Mouse (Mus musculus) forebrain, embryonic 11.5 days (tissue): Measurements from ENCODE around the gene Gm10717. TPM values are rescaled to one million over a fixed set of nuclear protein-coding genes. Genes with fewer than 3 reads are reported as not detected.
A peak's percentile ranks its signal among the peaks of the same experiment; 100 is the strongest.
"Not testable (repeated sequence)": the region's sequence is repeated elsewhere in the genome, so short reads cannot be mapped to it uniquely, and the experiment has no call there.

ENCODE experiments used
- ATAC-seq: fragments of 200-750 bp; cut with Nextera tagmentation; replicated peaks from 2 replicates; pipeline ENCODE4 v1.8.0; 2017; ENCODE audit warnings: moderate TSS enrichment; ENCODE audit not compliant: low FRiP score
- DNase-seq: peaks from one replicate; pipeline ENCODE4 v3.0.0-alpha.2; 2017; ENCODE audit warnings: low spot score
- H3K27ac ChIP-seq: fragments of 300-500 bp; sonication (generic); 2 replicates; pipeline ENCODE4 v1.5.1; 2014; ENCODE audit warnings: low read depth, low read length
- H3K27me3 ChIP-seq: fragments of 300-500 bp; sonication (generic); 2 replicates; pipeline ENCODE4 v1.6.1; 2014; ENCODE audit warnings: mild to moderate bottlenecking, low read length, mixed read lengths; ENCODE audit not compliant: control insufficient read depth, insufficient read depth
- H3K36me3 ChIP-seq: fragments of 300-500 bp; sonication (generic); 2 replicates; pipeline ENCODE4 v1.6.1; 2014; ENCODE audit warnings: mild to moderate bottlenecking, low read length, moderate library complexity, mixed read lengths; ENCODE audit not compliant: control insufficient read depth, insufficient read depth
- H3K4me1 ChIP-seq: fragments of 300-500 bp; sonication (generic); replicated peaks from 2 replicates; pipeline ENCODE4 v1.6.1; 2014; ENCODE audit warnings: low read length, mixed read lengths; ENCODE audit not compliant: control insufficient read depth, insufficient read depth
- H3K4me2 ChIP-seq: fragments of 300-500 bp; sonication (generic); 2 replicates; pipeline ENCODE4 v1.6.1; 2014; ENCODE audit warnings: low read depth, mild to moderate bottlenecking, low read length, moderate library complexity, mixed read lengths; ENCODE audit not compliant: severe bottlenecking
- H3K4me3 ChIP-seq: fragments of 300-500 bp; sonication (generic); 2 replicates; pipeline ENCODE4 v1.5.1; 2014; ENCODE audit warnings: low read depth, low read length
- H3K9ac ChIP-seq: fragments of 300-500 bp; sonication (generic); 2 replicates; pipeline ENCODE4 v1.6.1; 2014; ENCODE audit warnings: low read length
- H3K9me3 ChIP-seq: fragments of 300-500 bp; sonication (generic); 2 replicates; pipeline ENCODE4 v1.6.1; 2016; ENCODE audit warnings: low read length, mixed read lengths; ENCODE audit not compliant: control insufficient read depth
- WGBS: fragments of 180-500 bp; shearing (Covaris S2); extraction: QIAGEN DNeasy Blood & Tissue Kit; methylation state at CpG from one replicate; pipeline ENCODE4 v1.1.7; 2014; 5-methylcytosine and 5-hydroxymethylcytosine counted together
- polyA plus RNA-seq: library from polyadenylated mRNA; unstranded; fragments of >200 nt; fragmentation: Nextera tagmentation; extraction: Ambion mirVana; gene quantifications from 2 replicates; pipeline ENCODE4 v1.2.1, GENCODE M21; 2014

Gene Gm10717
- polyA plus RNA-seq, result not detected in 2 replicates

DNA sequence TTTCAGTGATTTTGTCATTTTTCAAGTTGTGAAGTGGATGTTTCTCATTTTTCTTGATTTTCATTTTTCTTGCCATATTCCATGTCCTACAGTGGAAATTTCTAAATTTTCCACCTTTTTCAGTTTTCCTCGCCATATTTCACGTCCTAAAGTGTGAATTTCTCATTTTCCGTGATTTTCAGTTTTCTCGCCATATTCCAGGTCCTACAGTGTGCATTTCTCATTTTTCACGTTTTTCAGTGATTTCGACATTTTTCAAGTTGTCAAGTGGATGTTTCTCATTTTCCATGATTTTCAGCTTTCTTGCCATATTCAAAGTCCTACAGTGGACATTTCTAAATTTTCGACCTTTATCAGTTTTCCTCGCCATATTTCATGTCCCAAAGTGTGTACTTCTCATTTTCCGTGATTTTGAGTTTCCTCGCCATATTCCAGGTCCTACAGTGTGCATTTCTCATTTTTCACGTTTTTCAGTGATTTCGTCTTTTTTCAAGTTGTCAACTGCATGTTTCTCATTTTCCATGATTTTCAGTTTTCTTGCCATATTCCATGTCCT lies at the start of gene Gm10717:
TSS of gene Gm10717 (plus strand) at position 506 of the 556 bp plus-strand sequence.
- H3K36me3 ChIP-seq, DNase-seq, H3K27me3 ChIP-seq, H3K4me1 ChIP-seq, H3K9me3 ChIP-seq, H3K9ac ChIP-seq, H3K4me2 ChIP-seq, H3K27ac ChIP-seq, H3K4me3 ChIP-seq, ATAC-seq: not testable (repeated sequence)
- 68% methylated on average over 12 of the region's 12 CpGs for WGBS

DNA sequence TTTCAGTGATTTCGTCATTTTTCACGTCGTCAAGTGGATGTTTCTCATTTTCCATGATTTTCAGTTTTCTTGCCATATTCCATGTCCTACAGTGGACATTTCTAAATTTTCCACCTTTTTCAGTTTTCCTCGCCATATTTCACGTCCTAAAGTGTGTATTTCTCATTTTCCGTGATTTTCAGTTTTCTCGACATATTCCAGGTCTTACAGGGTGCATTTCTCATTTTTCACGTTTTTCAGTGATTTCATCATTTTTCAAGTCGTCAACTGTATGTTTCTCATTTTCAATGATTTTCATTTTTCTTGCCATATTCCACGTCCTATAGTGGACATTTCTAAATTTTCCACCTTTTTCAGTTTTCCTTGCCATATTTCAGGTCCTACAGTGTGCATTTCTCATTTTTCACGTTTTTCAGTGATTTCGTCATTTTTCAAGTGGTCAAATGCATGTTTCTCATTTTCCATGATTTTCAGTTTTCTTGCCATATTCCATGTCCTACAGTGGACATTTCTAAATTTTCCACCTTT lies 24.7 kb upstream of the Gm10717 start, which contains the start of gene Gm10722:
TSS of gene Gm10722 (plus strand) at position 478 of the 528 bp plus-strand sequence.
- WGBS, result 66% methylated on average over 12 of the region's 12 CpGs
- H3K36me3 ChIP-seq, H3K4me2 ChIP-seq, H3K9ac ChIP-seq, H3K9me3 ChIP-seq, H3K4me1 ChIP-seq, H3K27me3 ChIP-seq, H3K27ac ChIP-seq, ATAC-seq, H3K4me3 ChIP-seq: not testable (repeated sequence)
- peak; percentile 47 for DNase-seq

DNA sequence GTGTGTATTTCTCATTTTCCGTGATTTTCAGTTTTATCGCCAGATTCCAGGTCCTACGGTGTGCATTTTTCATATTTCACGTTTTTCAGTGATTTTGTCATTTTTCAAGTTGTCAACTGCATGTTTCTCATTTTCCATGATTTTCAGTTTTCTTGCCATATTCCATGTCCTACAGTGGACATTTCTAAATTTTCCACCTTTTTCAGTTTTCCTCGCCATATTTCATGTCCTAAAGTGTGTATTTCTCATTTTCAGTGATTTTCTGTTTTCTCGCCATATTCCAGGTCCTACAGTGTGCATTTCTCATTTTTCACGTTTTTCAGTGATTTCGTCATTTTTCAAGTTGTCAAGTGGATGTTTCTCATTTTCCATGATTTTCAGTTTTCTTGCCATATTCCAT lies 24.2 kb upstream of the Gm10717 start:
- H3K4me2 ChIP-seq, H3K9ac ChIP-seq, H3K9me3 ChIP-seq, H3K27me3 ChIP-seq, H3K27ac ChIP-seq, ATAC-seq, H3K4me1 ChIP-seq, H3K4me3 ChIP-seq, DNase-seq, H3K36me3 ChIP-seq: not testable (repeated sequence)
- WGBS, result 66% methylated on average over 8 of the region's 8 CpGs

DNA sequence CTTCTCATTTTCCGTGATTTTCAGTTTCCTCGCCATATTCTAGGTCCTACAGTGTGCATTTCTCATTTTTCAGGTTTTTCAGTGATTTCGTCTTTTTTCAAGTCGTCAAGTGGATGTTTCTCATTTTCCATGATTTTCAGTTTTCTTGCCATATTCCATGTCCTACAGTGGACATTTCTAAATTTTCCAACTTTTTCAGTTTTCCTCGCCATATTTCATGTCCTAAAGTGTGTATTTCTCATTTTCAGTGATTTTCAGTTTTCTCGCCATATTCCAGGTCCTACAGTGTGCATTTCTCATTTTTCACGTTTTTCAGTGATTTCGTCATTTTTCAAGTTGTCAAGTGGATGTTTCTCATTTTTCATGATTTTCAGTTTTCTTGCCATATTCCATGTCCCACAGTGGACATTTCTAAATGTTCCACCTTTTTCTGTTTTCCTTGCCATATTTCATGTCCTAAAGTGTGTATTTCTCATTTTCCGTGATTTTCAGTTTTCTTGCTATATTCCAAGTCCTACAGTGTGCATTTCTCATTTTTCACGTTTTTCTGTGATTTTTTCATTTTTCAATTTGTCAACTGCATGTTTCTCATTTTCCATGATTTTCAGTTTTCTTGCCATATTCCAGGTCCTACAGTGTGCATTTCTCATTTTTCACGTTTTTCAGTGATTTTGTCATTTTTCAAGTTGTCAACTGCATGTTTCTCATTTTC lies 23.1 kb upstream of the Gm10717 start:
- not testable (repeated sequence) for H3K36me3 ChIP-seq, H3K4me2 ChIP-seq, H3K27ac ChIP-seq, H3K9me3 ChIP-seq, H3K4me1 ChIP-seq, H3K9ac ChIP-seq, H3K4me3 ChIP-seq, H3K27me3 ChIP-seq
- DNase-seq (peak; percentile 38), ATAC-seq (peak; percentile 87)
- 51% methylated on average over 8 of the region's 11 CpGs for WGBS

DNA sequence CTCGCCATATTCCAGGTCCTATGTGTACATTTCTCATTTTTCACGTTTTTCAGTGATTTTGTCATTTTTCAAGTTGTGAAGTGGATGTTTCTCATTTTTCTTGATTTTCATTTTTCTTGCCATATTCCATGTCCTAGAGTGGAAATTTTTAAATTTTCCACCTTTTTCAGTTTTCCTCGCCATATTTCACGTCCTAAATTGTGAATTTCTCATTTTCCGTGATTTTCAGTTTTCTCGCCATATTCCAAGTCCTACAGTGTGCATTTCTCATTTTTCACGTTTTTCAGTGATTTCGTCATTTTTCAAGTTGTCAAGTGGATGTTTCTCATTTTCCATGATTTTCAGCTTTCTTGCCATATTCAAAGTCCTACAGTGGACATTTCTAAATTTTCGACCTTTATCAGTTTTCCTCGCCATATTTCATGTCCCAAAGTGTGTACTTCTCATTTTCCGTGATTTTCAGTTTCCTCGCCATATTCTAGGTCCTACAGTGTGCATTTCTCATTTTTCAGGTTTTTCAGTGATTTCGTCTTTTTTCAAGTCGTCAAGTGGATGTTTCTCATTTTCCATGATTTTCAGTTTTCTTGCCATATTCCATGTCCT lies 22.3 kb upstream of the Gm10717 start, which contains the start of gene Gm11168:
TSS of gene Gm11168 (plus strand) at position 553 of the 603 bp plus-strand sequence.
- not testable (repeated sequence) for H3K4me3 ChIP-seq, H3K4me2 ChIP-seq, DNase-seq, H3K9ac ChIP-seq, H3K36me3 ChIP-seq, ATAC-seq, H3K4me1 ChIP-seq, H3K27ac ChIP-seq, H3K9me3 ChIP-seq, H3K27me3 ChIP-seq
- 69% methylated on average over 6 of the region's 14 CpGs for WGBS

DNA sequence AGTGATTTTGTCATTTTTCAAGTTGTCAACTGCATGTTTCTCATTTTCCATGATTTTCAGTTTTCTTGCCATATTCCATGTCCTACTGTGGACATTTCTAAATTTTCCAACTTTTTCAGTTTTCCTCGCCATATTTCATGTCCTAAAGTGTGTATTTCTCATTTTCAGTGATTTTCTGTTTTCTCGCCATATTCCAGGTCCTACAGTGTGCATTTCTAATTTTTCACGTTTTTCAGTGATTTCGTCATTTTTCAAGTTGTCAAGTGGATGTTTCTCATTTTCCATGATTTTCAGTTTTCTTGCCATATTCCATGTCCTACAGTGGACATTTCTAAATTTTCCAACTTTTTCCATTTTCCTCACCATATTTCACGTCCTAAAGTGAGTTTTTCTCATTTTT lies 19.0 kb upstream of the Gm10717 start:
- not testable (repeated sequence) for H3K9me3 ChIP-seq, H3K4me1 ChIP-seq, H3K27me3 ChIP-seq, H3K4me3 ChIP-seq, H3K4me2 ChIP-seq, ATAC-seq, H3K36me3 ChIP-seq, H3K9ac ChIP-seq, H3K27ac ChIP-seq, DNase-seq
- 90% methylated on average over 1 of the region's 5 CpGs for WGBS

DNA sequence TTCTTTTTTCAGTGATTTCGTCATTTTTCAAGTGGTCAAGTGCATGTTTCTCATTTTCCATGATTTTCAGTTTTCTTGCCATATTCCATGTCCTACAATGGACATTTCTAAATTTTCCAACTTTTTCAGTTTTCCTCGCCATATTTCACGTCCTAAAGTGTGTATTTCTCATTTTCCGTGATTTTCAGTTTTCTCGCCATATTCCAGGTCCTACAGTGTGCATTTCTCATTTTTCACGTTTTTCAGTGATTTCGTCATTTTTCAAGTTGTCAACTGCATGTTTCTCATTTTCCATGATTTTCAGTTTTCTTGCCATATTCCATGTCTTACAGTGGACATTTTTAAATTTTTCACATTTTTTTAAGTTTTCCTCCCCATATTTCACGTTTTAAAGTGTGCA lies 18.6 kb upstream of the Gm10717 start:
- not testable (repeated sequence) for H3K4me2 ChIP-seq, H3K9me3 ChIP-seq, H3K4me1 ChIP-seq, H3K9ac ChIP-seq, DNase-seq, H3K36me3 ChIP-seq, H3K27ac ChIP-seq, H3K4me3 ChIP-seq, H3K27me3 ChIP-seq
- 70% methylated on average over 7 of the region's 8 CpGs for WGBS
- ATAC-seq, result peak; percentile 78

DNA sequence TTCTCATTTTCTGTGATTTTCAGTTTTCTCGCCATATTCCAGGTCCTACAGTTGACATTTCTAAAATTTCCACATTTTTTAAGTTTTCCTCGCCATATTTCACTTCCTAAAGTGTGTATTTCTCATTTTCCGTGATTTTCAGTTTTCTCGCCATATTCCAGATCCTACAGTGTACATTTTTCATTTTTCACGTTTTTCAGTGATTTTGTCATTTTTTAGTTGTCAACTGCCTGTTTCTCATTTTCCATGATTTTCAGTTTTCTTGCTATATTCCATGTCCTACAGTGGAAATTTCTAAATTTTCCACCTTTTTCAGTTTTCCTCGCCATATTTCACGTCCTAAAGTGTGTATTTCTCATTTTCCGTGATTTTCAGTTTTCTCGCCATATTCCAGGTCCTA lies 17.9 kb upstream of the Gm10717 start:
- H3K27ac ChIP-seq, H3K4me2 ChIP-seq, H3K9ac ChIP-seq, H3K4me1 ChIP-seq, H3K4me3 ChIP-seq, H3K36me3 ChIP-seq, H3K9me3 ChIP-seq, H3K27me3 ChIP-seq, DNase-seq: not testable (repeated sequence)
- ATAC-seq, result peak; percentile 30; the same call in 1 of the 2 replicates
- WGBS, result 73% methylated on average over 6 of the region's 9 CpGs
